Mouse (Mus musculus) lung, postnatal 14 days (tissue): ENCODE measurements around the gene Grap.

Source experiments
- DNase-seq: peaks from one replicate; pipeline ENCODE4 v3.0.0; 2021

The Grap gene

DNA sequence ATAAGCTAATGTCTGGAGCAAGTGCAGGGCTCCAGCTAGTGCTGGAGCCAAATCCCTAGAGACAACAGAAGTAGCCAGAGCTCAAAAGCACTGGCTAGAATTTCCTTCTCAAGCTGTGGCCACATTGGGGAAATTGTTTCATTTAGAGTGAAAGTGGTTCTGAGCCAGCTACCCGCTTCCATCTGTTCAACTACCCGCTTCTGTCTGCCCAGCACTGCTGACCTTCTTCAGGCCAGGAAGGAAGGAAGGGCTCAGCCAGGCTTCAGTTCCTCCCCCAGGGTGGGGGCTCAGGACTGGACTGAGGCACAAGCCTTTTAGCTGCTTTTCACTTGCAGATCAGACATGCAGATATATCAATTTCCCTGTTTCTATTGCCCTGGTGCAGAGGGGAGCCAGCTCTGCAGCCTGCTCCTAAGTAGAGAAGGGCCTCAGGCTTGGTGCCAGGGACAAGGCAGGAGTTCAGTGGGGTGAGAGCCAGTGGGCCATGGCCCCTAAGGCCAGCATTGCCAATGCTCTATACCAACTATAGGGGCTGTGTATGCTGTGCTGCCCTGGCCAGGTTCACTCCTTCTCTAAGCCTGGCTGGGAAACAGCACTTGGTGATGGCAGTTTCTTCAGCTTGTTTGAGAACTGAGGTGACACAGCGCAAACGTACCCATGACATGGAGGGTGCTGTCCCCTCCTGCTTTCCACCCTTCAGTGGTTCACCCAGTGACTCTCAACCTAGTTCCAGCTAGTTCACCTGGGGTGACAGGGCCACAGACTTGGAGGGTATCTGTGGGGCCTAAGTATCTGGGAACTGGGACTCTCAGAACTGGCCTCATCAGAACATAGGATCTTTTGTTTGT is 6.2 kb downstream of the Grap start:
- no peak for DNase-seq

DNA sequence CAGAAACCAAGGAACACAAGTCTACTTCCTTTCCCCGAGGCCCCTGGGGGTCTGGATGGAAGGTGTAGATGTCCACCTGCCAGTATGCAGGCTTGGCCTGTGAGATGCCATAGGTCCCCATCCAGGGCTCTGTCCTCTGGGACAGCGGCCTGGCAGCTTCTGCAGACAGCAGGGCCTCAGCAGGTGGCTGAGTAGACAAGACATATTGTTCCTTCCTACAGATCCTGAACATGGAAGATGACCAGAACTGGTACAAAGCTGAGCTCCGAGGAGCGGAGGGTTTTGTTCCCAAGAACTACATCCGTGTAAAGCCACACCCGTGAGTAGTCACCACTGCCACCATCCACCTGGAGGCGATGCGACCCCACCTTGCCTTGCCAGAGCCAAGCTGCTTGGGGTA is 6.9 kb downstream of the Grap start:
- no peak for DNase-seq

DNA sequence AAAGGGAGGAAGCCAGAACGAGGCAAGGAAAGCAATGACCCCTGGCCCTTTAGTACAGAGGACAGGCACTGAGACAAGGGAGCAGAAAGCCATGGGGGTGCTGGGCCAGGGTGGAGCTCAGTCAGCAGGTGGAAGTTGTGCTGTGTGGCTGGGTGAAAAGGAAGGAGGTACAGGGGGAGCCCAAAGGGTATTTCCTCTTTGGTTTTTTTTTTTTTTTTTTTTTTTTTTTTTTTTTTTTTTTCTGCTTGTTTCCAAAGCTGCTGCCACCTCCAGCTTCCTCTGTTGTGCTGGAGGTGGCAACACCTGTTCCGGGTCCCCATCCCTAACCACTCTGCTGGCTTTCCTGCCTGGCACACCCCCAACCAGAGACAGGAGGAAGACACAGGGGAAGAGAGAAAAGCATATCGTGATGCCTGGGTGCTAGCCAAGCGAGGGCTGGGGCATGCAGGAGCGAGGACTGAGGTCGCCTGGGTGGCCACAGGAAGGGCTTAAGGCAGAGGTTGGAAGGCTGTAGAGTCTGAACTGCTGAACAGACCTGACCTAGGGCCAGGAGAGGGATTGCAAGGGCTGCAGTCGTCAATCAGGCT is 7.8 kb downstream of the Grap start:
- no peak for DNase-seq

DNA sequence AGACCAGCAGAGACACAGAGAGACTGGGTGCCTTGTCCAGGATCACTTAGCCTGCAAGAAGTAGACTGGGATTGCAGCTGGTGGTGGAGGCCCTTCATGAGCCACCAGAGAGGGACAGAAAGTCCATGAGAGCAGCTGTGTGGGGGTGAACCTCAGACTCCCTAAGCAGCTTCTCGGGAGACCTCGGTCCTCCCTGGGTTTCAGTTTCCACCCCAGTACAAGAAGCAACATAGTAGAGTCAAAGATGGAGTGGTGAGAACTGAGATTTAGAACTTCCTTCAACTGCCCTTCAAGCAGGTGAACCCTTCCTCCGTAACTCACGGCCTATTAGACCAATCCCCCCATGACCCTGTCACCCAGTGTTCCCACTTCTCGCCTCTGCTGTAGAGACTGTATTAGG is 9.1 kb downstream of the Grap start:
- DNase-seq = no peak

DNA sequence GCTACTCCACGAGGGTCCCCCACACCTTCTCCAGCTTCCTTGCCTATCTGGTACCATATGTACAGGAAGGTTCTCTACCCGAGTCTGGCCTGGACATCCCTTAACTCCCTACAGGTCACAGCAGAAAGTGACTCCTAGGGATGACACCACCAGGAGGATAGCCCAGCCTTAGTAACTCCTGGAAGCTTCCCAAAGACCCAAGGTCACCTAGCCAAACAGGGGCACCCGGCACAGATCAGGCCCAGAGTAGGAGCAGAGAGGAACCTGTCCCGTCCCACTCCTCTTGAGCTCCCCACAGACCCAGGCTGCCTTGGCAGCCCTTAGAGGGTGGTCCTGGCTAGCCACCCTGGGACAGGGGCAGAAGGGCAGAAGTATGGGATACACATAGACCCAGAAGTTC is 12.3 kb downstream of the Grap start:
- DNase-seq = no peak

DNA sequence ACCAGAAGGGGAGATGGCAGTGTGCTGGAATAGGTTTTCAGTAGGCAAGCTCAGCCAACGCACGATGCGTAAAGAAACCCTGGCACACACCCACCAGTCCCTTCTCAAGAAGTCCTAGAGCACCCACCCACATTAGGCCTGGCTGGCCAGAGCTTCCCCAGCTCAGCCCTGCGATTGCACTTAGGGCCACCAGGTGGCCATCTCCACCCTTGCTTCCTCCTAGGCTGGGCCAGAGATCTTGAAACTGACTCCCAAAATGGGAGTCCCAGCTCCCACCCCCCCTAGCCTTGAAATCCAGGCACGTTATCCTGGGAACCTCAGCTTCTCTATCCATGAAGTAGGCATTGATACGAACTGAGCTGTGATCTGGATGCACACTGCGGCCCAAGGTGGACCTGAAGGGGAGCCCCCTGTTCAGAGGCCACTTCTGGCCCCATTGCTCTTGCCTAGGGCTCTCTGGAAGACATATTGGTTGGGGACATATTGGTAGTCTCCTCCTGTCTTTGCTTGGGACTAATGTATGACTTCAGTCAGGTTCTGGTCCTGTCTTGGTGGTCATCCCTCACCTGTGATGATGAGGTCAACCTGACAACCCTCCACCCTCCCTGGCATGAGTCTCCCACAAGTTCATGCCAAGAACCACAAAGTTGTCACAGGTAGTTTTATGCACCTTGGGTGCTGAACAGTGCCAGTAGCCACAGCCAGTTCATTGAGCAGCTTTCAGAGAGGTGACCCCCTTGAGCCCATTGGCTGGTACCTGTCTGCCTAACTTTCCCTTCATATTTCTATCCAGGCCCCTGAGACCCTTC is 13.1 kb downstream of the Grap start:
- peak; percentile 62 for DNase-seq

DNA sequence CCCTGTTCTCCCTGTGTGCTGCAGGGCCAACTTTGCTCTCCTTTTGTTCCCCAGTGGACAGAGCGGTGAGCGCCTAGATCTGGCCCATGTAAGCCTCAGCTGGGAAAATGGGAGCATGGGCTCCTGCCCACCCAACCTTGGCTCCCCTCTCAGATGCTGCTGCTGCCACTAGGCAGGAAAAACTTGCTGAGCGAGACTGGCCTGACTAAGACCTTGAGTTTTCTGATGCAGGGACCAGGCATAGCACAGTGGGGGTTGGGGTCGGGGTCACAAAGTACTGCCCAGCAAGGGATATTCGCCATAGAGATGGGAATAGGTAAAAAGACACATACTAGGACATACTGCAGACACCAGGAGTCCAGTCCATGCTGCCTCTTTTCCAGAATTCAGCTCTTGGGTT is 14.2 kb downstream of the Grap start:
- no peak for DNase-seq

DNA sequence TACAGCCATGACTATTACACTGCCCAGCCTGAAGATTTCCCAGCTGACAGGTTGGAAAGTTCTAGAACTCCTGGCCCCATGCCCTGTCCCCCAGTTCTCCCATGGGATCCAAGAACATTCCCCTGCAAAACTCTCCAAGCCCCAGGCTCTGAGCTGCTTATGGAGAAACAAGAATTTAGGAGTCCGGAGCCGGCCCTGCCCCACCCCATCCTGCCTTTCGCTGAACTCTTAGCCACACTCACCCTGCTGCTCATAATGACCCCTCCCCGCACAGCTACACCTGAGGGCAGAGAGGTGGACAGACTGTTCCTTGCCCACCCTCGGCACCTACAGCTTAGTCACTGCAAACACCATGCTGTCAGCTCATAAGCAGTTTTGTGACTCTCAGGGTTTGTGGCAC is 14.7 kb downstream of the Grap start:
- no peak for DNase-seq

DNA sequence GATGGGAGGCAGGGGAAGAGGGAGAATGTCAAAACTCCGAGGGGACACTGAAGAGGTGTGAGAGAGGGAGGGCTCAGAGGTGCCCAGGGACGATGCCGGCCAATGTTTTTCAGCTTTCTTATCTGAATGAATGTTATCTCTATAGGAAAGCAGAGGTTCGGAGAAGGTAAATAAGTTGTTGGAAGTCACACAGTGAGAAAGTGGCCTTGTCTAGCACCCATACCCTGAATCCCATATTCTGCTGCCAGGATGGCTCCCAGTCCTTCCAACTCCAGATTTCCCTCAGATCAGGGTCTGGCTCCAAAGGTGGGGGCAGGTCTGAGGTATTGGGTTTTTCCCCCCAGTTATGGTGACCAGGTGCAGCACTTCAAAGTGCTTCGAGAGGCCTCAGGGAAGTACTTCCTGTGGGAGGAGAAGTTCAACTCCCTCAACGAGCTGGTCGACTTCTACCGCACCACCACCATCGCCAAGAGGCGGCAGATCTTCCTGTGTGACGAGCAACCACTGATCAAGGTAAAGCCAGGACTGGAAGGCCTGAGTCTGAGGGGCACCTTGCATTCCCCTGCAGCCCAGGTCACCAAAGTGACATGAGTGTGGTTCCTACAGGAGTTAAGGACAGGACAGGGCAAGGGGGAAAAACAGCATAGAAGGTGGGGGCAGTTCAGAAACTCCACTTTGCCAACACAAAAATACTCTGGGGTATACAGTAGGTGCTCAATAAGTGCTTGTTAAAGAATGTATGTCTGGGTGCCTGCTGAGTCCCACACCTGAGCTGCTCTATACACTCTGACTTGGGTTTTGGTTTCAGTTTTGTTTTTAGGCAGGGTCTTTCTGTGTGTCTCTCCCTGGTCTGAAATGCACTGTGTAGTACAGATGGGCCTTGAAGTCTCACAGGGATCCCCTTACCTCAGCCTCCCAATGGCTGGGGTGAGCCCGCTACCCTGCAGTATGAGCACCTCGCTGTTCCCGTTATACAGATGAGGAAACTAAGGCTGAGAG is 16.7 kb downstream of the Grap start:
- no peak for DNase-seq

DNA sequence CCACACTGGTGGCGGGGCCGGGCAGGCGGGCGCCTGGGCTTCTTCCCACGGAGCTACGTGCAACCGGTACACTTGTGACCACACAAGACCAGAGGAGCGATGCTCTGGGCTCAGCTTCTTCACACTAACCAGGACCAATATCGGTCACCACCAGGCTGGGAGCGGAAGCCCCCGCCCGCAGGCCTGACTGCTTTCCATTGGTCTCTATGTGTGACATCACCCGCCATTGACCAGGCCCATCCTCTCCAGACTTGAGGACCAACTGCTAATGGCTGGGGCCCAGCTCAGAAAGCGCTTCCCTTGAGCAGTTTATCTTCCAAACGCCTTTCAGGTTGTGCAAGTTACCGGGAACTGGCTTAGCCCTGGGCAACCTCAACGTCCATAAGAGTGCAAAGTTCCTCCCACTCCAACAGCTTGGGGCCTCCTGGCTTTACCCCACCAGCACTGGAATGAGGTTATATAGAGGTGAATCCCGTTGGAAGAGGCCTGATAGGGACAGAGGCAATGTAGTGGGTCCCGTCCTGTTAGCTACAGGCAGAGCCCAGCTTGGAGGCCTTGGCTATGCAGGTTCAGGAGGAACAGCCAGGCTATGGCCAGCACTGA is 18.8 kb downstream of the Grap start:
- no peak for DNase-seq

DNA sequence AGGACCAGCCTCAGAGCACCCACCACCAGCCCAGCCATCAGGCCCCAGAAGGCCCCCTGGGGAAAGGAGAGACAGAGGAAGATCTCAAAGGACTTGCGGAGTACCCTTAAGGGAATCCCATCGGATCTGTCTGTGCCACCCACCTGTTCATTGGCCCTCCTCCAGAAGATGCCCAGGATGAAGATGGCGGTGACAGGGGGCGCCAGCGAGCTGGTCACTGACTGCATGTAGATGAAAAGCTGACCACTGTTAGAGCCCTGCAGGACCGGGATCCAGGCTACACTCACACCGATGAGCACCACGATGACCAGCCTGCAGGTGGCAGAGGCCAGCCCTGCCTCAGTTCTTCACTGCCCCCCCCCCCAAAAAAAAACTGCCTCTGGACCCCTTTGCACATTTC is 20.6 kb downstream of the Grap start:
- DNase-seq = peak; percentile 55

DNA sequence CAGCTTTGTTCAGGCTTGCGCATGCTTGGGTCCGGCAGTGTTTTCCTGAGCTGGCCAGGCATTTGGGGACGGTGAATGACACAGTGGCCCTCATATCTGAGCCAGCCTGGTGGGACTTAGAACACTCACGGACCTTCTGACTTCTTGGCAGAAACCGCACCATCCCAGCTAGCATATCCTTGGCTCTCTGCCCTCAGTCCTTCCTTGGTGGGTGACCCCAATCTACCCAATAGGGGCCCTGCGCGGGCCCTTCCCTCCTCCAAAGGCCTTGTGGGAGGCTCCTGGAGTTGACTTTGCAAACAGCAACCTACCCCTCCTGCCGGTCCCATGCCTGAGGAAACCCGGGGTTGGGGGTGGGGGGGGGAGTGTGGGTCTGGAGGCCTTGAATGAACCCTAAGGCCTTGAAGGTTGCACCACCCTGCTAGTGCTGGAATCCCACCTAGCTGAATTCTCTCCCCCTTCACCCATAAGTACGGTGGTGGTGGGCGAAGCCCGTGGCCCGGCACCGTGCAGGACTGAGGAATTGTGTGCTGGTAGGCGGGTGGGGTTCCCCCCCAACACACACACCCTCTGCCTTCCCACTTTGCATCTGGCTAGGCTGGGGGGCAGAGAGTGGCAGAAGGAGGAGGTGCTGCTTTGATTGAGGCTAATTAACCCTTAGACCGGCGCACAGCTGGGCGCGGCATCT is 21.2 kb downstream of the Grap start:
- DNase-seq = no peak

DNA sequence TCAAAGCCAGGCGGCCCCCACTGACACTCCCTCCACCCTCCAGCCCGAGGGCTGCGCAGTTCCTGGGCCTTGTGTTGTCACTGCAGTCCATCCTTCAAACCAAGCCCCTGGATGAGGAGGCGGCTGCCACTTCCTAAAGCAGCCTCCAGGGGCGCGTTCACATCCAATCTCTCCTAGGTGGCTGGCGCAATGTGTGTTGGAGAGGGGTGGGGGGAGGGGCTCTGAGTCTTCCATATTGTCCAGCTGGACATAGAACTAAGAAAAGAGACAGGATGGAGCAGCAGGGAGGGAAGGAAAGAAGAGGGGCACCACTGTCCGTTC is 21.7 kb downstream of the Grap start:
- no peak for DNase-seq

DNA sequence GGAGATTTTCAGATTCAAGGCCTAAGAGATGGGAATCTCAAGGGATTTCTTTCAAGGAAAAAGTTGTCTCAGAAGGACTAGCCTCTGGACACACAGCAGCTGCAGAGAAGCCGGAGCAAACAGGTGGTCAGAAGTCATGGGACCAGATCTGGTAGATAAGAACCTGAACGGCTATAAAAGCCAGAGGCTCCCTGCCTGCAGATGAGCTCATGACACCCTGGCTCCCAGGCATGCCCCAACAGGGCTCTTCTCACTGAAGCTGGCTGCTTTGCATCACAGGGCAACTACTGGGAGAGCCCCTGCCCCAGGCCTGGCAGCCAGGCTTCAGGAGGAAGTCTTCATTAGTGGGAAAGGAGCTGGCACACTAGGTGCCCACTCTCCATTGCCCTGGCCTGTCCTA is 22.3 kb downstream of the Grap start:
- no peak for DNase-seq

DNA sequence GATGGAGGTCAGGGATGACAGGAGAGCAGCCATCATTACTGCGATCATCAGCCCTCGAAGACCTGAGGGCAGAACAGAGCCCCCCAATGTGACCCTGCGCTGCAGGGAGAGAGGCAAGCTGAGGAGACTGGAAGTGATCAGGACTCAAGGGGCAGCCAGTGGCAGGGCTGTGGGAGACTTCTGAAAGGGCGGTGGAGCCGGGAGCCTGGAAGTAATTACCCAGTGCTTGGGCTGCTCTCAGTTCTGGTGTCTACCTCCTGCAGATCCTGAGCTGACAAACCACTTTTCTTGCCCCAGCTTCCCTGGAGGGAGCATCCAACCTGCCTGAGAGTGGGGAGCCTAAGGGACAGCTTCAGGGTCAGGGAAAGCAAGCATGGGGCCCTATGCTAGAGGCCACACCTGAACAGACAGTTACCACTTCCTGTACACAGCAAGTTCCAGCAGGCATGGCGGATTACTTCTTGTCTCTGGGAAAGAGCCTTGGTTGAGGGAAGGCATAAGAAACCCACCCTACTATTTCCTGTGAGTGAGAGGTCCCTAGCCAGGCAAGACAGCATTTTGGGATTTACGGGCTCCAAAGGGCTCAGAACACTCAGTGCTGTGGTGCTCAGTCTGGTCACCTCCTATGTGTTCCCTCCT is 23.3 kb downstream of the Grap start:
- no peak for DNase-seq

DNA sequence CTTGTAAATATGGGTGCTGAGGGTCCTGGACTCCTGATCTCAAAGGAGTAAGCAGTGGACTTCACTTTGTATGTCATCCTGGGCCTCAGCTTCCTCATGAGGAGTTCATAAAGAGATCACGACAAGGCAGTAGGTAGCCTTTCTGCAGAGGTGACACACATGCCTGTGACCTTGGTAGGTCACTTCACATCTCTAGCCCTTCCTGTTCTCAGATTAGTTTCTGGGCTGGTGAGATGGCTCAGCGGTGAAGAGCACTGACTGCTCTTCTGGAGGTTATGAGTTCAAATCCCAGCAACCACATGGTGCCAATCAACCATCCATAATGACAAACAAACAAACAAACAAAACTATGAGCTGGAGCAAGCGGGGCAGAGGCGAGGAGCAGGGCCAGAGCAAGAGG is 24.6 kb downstream of the Grap start:
- no peak for DNase-seq

DNA sequence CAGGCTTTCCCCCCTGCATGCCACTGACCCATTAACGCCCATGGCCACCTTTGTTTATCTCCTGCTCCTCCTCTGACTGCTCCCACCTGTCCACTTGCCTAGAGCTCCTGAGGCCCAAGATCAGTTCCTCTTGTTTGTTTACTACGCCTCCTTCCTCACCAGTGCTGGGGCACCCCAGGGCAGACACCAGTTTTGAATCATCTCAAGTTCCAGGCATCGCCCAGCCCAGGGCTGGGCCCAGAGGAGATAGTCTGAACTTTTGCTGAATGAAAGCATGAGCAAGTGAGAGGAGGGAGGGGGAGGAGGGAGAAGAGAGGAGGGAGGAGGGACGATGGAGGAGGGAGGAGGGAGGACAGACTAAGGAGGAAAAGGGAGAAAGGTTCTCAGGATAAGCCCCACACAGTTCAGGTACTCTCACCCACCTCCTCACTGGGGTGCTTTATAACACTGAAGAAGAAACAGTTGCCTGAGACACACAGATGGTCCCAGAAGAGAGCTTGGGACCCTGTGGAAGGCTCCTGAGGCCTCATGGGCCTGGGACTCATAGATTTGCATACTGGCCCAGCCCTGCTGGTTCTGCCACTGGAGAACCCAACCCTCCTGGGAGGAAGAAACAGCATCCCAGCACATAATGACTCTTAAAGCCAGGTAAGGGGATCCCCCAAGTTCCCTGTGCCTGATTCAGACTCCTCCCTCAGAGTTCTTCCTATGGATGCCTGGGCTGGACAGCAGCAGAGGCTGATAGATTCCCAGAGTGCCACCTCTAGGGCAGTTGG is 26.2 kb downstream of the Grap start:
- DNase-seq = no peak

DNA sequence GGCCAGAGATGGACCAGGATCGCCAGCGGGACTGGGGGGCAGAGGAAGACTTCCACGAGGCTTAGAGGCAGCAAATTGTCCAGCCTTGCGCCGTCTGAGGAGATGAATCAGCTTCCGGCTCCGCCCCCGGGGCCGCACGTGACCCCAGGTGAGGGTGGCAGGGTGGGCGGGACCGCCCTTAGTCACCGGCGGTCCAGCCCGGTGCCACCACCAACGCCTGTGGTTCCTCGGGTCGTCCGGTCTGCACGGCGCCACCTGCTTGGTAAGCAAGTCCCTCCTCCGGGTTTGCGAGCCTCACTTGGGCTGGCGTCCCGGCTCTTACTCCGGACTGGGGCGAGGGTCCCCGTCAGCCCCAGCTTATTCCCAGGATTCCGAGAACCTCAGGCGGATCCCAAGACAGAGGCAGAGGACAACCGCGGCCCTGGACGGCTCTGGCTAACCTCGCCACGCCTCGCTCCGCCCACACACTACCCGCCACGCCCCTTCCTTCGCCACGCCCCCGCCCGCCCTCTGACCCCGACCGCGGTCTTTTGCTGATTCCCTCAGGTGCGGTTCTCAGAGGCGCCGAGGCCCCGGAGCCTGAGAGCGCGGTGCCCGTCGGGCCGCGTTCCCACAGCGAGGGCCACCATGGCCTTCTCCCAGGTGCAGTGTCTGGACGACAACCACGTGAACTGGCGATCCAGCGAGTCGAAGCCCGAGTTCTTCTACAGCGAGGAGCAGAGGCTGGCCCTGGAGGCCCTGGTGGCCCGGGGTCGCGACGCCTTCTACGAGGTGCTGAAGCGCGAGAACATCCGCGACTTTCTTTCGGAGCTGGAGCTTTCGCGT is 31.1 kb downstream of the Grap start, which contains the start of gene Fam83g:
Gene Fam83g (plus strand): TSS at position 185 of the 825 bp plus-strand sequence.
- DNase-seq = peak; percentile 73

DNA sequence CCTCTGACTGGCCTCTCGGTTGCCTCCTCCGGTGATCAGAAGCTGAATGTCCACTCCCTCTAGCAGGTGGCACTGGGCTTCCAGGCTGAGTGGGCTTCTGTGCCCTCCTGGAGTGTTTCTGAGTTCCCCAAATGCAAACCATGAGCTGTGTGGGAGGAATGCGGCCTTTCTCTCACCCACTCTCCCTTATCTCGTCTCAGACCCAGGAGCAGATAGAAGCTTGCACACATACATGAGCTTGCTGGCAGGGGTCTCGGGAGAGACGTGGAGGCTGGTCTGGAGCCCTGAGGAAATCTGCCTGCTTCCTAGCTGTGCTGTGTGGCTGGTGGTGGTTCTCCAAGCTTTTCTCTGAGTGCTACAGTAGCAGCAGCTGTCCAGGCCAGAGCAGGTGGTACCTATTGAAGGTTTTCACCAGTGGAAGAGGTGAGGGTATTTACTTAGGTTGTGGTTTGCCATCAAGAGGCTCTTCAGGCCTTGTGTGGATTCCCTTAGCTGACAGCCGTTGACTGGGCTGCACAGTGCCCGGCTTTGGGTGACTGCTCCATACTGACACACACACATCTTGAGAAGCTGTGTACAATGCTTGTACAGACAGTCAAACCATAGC is 32.2 kb downstream of the Grap start:
- no peak for DNase-seq
